Mouse (Mus musculus) embryonic stem cell, embryonic (primary cell): ENCODE data around the gene Kpnb1.

Experiments used
- CTCF ChIA-PET, 4 experiments: fragments of 300-600 bp in 2 of 4; fragments of 350-600 bp in 2 of 4; sonication (Branson Sonifier 250); formaldehyde crosslinking; loops; one replicate each; lab custom pipeline; 2022; ENCODE audit warnings: inconsistent platforms in 2 of 4; lab: Charles Lee
- POLR2A ChIA-PET, 4 experiments: fragments of 300-600 bp in 2 of 4; fragments of 350-600 bp in 2 of 4; sonication (Branson Sonifier 250); formaldehyde crosslinking; loops; one replicate each; lab custom pipeline; 2022; ENCODE audit warnings: antibody characterized with exemption in 4 of 4, inconsistent platforms in 1 of 4; lab: Charles Lee

Kpnb1 gene

DNA sequence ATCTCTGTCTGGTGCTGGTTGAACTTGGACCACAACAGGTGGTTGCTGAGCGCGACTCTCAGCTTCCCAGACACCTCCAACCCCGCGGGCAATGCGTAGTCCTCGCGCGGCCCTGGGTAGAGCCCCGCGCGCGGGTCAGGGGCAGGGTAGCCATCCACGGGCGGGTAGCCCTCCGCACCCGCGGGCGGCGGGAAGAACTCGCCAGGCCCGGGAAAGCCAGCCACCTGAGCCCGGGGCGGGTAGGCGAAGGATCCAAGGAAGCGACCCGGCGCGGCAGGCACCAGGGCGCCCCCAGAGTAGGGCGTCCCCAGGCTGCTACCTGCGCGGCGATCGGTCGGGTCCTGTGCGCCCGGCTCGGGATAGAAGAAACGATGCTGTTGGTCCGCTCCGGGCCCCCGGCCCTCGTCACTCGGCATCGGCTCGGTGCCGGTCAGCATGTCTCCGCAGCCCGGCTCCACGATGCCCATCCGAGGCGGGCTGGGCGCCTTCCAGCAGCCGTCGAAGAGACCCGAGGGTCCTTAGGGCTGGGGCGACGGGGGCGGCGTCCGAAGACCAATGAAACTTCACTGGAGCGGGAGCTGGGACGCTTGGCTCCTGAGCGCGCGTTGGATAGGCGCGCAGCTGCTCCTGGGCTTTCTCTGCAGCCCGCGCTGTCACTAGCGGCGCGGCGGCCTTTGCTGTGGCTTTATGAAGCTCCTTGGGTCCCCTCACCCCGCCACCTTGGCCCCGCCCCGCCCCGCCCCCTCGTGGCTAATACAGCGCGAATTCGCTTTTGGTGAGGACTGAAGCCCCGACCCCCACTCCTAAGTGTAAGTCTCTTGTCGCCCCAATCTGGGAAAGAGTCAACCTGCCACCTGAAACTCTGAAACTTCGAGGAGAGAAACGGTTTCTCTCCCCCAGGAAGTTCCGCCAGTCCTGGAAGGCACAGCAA lies 72.7 kb downstream of the Kpnb1 start, which contains the start of gene Tbx21:
Tbx21 (minus strand) TSS at position 661 of the 931 bp plus-strand sequence.
- CTCF ChIA-PET, result interaction anchor here (0.6 to 2.4 kb wide), 32 partner anchors 9 to 285 kb away, joined by 3 to 10 read pairs (median 4); partner anchors contain the start of genes Cdk5rap3 (in 1 of the 4) and Scrn2 (in 1 of the 4)

DNA sequence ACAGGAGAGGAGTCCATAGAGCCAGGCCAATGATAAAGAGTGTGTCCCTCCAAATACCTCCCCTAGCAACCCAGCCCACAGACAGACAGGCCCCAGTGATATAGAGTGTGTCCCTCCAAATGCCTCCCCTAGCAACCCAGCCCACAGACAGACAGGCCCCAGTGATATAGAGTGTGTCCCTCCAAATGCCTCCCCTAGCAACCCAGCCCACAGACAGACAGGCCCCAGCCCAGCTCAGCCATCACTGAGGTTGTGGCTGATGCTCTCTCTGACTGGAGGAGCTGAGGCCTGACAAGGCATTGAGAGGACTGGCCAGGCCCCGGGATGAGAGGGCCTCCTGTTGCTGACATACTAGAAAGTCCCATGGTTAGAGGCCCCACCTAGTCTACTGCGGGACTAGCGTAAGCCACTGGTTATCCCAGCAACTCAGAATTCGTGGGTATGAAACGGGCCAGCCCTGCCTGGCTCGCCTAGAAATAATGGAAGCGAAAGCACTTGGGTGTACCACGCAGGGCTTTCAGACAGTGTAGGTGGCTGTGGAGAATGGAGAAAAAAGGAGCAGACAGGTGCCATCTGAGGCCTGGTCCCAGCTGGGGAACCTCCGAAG lies 75.1 kb downstream of the Kpnb1 start:
- ChIA-PET POLR2A (interaction anchor here in 1 of 4 experiments (1.1 to 3.8 kb wide), 4 partner anchors 11 to 458 kb away, joined by 3 to 14 read pairs (median 6); no protein-coding TSS in a partner anchor), CTCF (interaction anchor here in 2 of 4 experiments (1.1 to 1.9 kb wide), 2 partner anchors 34 kb away, joined by 3 to 8 read pairs; no protein-coding TSS in a partner anchor)

More for the DNA sequence above, 72.7 kb downstream of the Kpnb1 start, which contains the start of gene Tbx21:
- POLR2A ChIA-PET, result interaction anchor here (0.6 to 5.5 kb wide), 61 partner anchors 8 to 1599 kb away, joined by 3 to 36 read pairs (median 4); partner anchors contain the start of genes Kpnb1 (in 1 of the 4), Scrn2 (in 1 of the 4) and Tbkbp1 (in 1 of the 4)
